Mouse (Mus musculus) forebrain, postnatal 0 days (tissue): ENCODE results near the gene Spata18. TPM values are rescaled to one million over a fixed set of nuclear protein-coding genes. Genes with fewer than 3 reads are reported as not detected.

Source experiments
- ATAC-seq: fragments of 200-750 bp; cut with Nextera tagmentation; 2 replicates; pipeline ENCODE4 v1.8.0; 2017; ENCODE audit warnings: mild to moderate bottlenecking, moderate library complexity
- DNase-seq: peaks from one replicate; pipeline ENCODE4 v3.0.0-alpha.2; 2015
- H3K27ac ChIP-seq: fragments of 300-500 bp; sonication (generic); 2 replicates; pipeline ENCODE4 v1.5.1; 2014; ENCODE audit warnings: low read depth, mild to moderate bottlenecking, antibody characterized with exemption, low read length, moderate library complexity, mixed read lengths
- H3K27me3 ChIP-seq: fragments of 300-500 bp; sonication (generic); 2 replicates; pipeline ENCODE4 v1.6.1; 2014; ENCODE audit warnings: mild to moderate bottlenecking, low read length, mixed read lengths; ENCODE audit not compliant: insufficient read depth
- H3K36me3 ChIP-seq: fragments of 300-500 bp; sonication (generic); 2 replicates; pipeline ENCODE4 v1.6.1; 2014; ENCODE audit warnings: mild to moderate bottlenecking, moderate library complexity; ENCODE audit not compliant: insufficient read depth
- H3K4me1 ChIP-seq: fragments of 300-500 bp; sonication (generic); 2 replicates; pipeline ENCODE4 v1.6.1; 2014; ENCODE audit warnings: antibody characterized with exemption; ENCODE audit not compliant: insufficient read depth
- H3K4me2 ChIP-seq: fragments of 300-500 bp; sonication (generic); 2 replicates; pipeline ENCODE4 v1.6.1; 2014; ENCODE audit warnings: low read depth, mild to moderate bottlenecking, moderate library complexity
- H3K4me3 ChIP-seq: fragments of 300-500 bp; sonication (generic); 2 replicates; pipeline ENCODE4 v1.5.1; 2014; ENCODE audit warnings: low read depth, low read length, mixed read lengths
- H3K9ac ChIP-seq: fragments of 300-500 bp; sonication (generic); 2 replicates; pipeline ENCODE4 v1.6.1; 2014; ENCODE audit warnings: mild to moderate bottlenecking
- H3K9me3 ChIP-seq: fragments of 300-500 bp; sonication (generic); 2 replicates; pipeline ENCODE4 v1.6.1; 2016; ENCODE audit warnings: low read length
- CTCF ChIP-seq: sonication (generic); IDR thresholded peaks from 2 replicates; pipeline ENCODE4 v1.5.1; 2016; ENCODE audit warnings: antibody characterized with exemption, control low read depth, low read depth
- WGBS: fragments of 180-500 bp; shearing (Covaris S2); extraction: QIAGEN DNeasy Blood & Tissue Kit; methylation state at CpG from one replicate; pipeline ENCODE4 v1.1.7; 2014; 5-methylcytosine and 5-hydroxymethylcytosine counted together
- polyA plus RNA-seq: library from polyadenylated mRNA; unstranded; fragments of >200 nt; fragmentation: Nextera tagmentation; extraction: Ambion mirVana; gene quantifications from 2 replicates; pipeline ENCODE4 v1.2.1, GENCODE M21; 2015
- total RNA-seq: library from RNA; depleted of rRNA; stranded (reverse); fragments of >200 nt; gene quantifications from 2 replicates; pipeline ENCODE4 v1.2.3, GENCODE M21; 2014

Spata18 gene
- total and polyA plus RNA-seq, 2 experiments from 2014 or later, result 2.2 to 2.6 TPM

DNA sequence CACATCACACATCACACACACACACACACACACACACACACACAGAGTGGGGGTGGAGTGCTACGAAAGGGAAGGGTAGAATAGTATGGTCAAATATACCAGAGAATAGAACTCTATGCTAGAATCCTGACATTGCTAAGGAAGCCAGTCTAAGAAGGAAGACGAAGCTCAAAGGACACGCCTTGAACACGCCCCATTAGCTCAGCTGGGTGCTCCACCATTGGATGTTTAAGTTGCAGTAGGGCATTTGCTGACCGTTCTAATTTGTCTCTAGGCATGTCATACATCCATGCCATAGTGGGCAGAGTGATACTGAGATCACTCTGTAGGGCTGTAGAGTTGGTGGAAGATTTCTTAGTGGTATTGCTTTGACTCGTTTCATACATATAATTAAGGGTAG, 32.0 kb downstream of the Spata18 start:
- H3K4me1 ChIP-seq, result no peaks in the 10 kb centered on the region
- no peak for ATAC-seq

DNA sequence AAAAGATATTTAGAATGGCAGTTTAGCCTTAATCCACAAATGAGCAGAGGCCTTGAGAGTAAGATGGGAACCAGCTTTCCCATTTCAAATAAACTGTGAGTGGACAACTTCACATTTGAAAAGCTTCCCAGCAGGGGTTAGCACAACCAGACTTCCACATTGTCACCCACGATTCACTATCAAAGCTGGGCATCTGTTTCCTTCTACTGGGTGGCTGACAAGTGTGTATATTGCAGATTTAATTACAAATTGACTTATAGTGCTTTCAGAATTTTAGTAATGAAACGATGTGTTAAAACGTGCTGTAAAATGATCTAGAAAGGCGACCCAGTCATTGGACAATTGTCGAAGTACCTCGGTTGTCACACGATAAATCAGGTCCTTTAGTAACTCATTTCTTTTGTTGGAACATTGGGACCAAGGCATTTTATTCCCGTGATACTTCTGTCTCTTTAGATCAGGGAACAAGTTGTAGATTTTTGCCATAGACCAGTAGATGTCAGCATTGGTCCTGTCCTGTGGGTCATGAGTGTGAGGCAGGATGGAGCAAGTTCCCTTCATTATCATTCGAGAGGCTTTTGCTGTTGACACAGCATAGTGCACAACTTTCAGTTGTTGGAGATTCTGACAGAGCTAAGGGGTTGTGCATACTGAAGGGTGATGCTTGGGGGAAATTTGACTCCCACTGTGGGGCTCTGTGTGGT, 32.7 kb downstream of the Spata18 start:
- DNase-seq (no peak), ATAC-seq (no peak)
- peak; percentile 42 for TF ChIP-seq CTCF
- Histone ChIP-seq H3K36me3 (no peaks in the 10 kb centered on the region), H3K9me3 (no peaks in the 10 kb centered on the region), H3K4me3 (no peak overlapping the region), H3K4me1 (no peaks in the 10 kb centered on the region), H3K27ac (no peak overlapping the region), H3K27me3 (no peaks in the 10 kb centered on the region), H3K4me2 (no peak overlapping the region), H3K9ac (no peak overlapping the region)
- WGBS, result 56% methylated on average over 9 of the region's 9 CpGs

More for the DNA sequence above, 32.0 kb downstream of the Spata18 start:
- H3K9ac ChIP-seq, result no peak overlapping the region
- no peaks in the 10 kb centered on the region for H3K27me3 ChIP-seq
- H3K4me3 ChIP-seq, result no peak overlapping the region
- H3K4me2 ChIP-seq, result no peak overlapping the region
- no peak overlapping the region for H3K27ac ChIP-seq
- no peaks in the 10 kb centered on the region for H3K9me3 ChIP-seq
- 85% methylated on average over 6 of the region's 6 CpGs for WGBS
- no peak for DNase-seq
- H3K36me3 ChIP-seq, result no peaks in the 10 kb centered on the region
- TF ChIP-seq CTCF, result no peak

DNA sequence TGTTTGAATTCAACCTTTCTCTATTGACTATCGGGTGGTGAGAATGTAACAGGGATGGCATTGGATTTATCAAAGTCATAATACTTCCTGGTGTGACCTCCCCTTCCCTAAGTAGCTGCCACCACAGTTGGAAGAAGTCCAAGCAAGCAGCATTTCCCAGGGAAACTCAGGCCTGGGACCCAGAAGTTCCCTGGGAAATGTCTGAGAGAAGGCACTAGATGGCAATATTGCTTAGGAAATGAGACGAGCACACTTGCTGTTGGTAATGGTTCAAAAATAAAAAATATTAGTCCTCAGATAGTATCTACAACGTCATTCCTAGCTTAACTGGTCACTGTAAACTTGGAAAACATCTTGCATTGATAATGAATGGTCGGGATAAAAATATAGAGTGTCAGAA, 35.0 kb downstream of the Spata18 start:
- H3K4me1 ChIP-seq, result no peaks in the 10 kb centered on the region
- WGBS, result 18% methylated on average over 4 of the region's 4 CpGs
- peak; percentile 78 for TF ChIP-seq CTCF
- no peak overlapping the region for H3K9ac ChIP-seq
- H3K27ac ChIP-seq, result no peak overlapping the region
- H3K36me3 ChIP-seq, result no peaks in the 10 kb centered on the region
- ATAC-seq (peak; percentile 60), DNase-seq (peak; percentile 77)
- no peaks in the 10 kb centered on the region for H3K9me3 ChIP-seq
- no peaks in the 10 kb centered on the region for H3K27me3 ChIP-seq
- no peak overlapping the region for H3K4me3 ChIP-seq
- no peak overlapping the region for H3K4me2 ChIP-seq

DNA sequence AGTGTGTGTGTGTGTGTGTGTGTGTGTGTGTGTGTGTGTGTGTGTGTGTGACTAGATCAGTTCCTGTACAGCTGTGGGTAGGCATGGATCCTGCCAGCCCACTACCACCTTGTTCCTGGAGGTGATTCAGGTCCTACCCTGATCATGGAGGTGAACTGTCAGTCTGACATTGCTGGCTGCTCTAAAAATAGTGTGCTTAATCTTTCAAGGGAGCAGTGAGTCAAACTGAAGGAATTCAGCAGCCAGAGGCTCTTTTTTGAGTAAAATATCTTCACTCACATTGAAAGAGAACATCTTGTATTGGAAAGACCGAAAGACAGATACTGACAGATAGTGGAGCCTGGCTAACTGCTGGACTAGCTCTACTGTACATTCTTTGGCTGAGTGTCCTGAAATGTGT, 37.4 kb downstream of the Spata18 start:
- ATAC-seq (no peak), DNase-seq (no peak)
- H3K27me3 ChIP-seq, result no peaks in the 10 kb centered on the region
- no peaks in the 10 kb centered on the region for H3K9me3 ChIP-seq
- H3K9ac ChIP-seq, result no peak overlapping the region
- H3K36me3 ChIP-seq, result no peaks in the 10 kb centered on the region
- no peak overlapping the region for H3K4me2 ChIP-seq
- H3K4me1 ChIP-seq, result no peaks in the 10 kb centered on the region
- no peak overlapping the region for H3K4me3 ChIP-seq
- WGBS, result 88% methylated on average over 1 of the region's 1 CpGs
- no peak overlapping the region for H3K27ac ChIP-seq
- no peak for TF ChIP-seq CTCF

DNA sequence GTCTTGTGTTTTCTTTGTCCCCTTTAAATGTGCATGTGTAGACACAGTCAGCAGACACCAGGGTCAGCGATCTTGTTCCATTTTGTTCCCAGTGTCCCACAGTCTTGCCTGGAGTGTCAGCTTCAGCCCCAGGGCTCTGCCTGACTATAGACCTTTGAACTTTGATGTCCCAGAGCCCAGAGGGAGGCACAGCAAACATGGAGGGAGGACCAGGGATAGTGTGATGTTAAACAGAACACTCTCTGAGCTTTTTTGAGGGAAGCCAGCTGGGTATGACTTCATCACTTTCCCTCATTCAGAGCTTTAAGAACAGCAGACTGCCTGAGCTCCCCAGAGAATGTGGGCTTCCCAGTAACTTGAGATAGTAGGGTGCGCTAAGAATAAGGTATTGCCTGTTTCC, 39.0 kb downstream of the Spata18 start:
- Histone ChIP-seq H3K4me1 (no peaks in the 10 kb centered on the region), H3K9me3 (no peaks in the 10 kb centered on the region), H3K27me3 (no peaks in the 10 kb centered on the region), H3K4me3 (no peak overlapping the region), H3K27ac (no peak overlapping the region), H3K9ac (no peak overlapping the region), H3K4me2 (no peak overlapping the region), H3K36me3 (no peaks in the 10 kb centered on the region)
- DNase-seq, result no peak
- 72% methylated on average over 2 of the region's 2 CpGs for WGBS
- ATAC-seq, result no peak
- no peak for TF ChIP-seq CTCF

DNA sequence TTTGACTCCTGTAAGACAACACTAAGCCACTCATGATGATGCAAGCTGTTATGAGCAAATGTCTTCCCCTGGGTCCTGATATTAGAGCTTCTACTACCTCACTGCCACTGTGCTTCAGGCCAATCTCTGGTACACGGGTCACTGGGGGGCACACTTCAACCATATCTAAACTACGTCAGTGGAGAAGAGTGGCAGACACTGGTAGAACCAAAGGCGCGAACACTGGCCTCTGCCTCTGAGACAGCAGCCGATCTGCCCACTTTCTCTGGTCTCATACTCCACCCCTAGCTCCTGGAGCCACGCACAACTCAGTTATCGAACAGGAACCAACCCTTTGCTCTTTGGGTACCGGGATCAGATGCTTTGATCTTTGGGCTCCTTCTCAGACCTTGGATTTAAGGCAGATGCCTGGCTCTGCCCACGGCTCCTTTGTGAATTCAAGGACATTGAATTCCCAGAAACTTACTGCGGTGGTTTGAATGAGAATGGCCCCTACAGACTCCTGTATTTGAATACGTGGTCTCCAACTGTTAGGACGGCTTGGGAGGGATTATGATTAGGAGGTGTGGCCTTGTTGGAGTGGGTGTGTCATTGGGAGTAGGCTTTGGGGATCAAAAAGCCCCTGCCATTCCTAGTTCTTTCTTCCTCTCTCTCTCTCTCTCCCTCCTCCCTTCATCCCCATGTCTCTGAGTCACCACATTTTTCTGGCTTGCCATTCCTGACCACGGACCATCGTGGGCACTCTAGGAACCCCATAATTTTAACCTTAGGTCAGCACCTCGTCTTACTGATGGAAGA, 40.7 kb downstream of the Spata18 start:
- H3K4me1 ChIP-seq, result no peaks in the 10 kb centered on the region
- WGBS, result 35% methylated on average over 15 of the region's 15 CpGs
- no peak overlapping the region for H3K4me2 ChIP-seq
- no peaks in the 10 kb centered on the region for H3K9me3 ChIP-seq
- ATAC-seq (no peak), DNase-seq (no peak)
- H3K36me3 ChIP-seq, result no peaks in the 10 kb centered on the region
- no peaks in the 10 kb centered on the region for H3K27me3 ChIP-seq
- H3K9ac ChIP-seq, result no peak overlapping the region
- H3K27ac ChIP-seq, result no peak overlapping the region
- no peak overlapping the region for H3K4me3 ChIP-seq
- TF ChIP-seq CTCF, result no peak

DNA sequence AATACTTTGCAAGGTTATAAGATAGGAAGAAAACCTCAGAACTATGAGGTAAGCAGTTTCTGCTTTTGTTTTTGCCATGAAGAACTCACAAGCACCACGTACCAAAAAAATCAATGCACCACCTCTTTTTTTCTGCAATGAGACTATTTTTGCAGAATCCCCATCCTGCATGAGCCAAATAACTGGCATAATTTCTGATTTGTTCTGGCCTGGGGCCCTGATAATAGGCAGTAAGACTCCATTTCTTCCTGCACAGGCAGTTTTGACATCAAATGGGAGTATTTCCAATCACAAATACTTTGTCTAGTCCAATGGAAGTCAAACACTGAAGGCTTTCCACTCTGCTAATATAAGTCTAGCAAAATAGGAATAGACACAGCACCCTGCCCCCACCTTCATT, 42.6 kb downstream of the Spata18 start:
- no peak for TF ChIP-seq CTCF
- Histone ChIP-seq H3K4me3 (no peak overlapping the region), H3K4me1 (no peaks in the 10 kb centered on the region), H3K9ac (no peak overlapping the region), H3K27ac (no peak overlapping the region), H3K9me3 (no peaks in the 10 kb centered on the region), H3K4me2 (no peak overlapping the region), H3K27me3 (no peaks in the 10 kb centered on the region), H3K36me3 (no peaks in the 10 kb centered on the region)
- ATAC-seq, result no peak
- no peak for DNase-seq
- 68% methylated on average over 1 of the region's 1 CpGs for WGBS
